Mouse (Mus musculus) natural killer cell, adult 2 months (primary cell): ENCODE results near the gene Rps18.

Source experiments
- DNase-seq, 2 experiments: peaks; one replicate each; pipeline ENCODE4 v3.0.0; 2022; ENCODE audit warnings: low spot score in 2 of 2

Rps18 gene

DNA sequence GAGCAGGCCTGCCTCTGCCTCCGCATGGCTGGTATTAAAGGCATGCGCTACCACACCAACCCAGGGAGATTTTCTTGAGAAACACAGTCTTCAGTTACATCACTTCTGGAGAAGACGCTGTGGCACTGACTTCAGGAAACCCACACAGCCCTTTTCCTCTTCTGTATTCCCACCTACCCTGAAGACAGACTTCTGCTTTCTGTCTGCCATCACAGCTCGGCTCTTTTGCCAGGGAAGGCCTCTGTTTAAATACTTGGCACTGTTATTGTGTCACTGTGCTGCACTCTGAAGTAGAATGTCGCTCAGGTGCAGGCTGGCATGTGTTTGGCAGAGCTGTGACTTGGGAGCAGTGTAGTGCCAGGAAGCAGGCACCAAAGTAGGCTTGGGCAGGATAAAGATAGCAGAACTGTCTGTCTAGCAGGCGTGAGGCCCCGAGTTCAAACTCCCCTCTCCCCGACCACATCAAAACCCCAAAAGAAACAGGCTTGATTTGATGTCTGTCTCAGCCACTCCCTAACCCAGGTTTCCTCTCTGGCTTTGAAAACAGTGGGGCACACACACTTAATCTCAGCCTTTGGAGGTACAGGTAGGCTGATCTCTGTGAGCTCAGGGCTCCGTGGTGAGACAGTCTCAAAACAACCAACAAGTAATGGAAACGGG is 8.2 kb downstream of the Rps18 start:
- DNase-seq: no peak

DNA sequence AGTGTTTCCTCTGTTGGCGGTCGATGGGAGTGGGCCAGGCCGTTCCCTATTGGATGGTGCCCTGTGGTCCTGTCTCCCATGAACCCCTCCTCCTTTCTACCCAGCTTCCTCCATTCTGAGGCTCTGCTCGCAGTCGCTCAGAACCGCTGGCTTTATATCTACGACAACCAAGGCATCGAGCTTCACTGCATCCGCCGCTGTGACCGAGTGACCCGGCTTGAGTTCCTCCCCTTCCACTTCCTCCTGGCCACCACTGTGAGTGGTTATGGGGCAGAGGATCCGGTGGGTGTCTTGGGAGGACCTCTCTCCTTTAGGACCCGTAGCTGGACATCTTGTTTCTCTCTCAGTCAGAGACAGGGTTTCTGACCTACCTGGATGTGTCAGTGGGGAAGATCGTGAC is 12.3 kb downstream of the Rps18 start:
- no peak for DNase-seq

DNA sequence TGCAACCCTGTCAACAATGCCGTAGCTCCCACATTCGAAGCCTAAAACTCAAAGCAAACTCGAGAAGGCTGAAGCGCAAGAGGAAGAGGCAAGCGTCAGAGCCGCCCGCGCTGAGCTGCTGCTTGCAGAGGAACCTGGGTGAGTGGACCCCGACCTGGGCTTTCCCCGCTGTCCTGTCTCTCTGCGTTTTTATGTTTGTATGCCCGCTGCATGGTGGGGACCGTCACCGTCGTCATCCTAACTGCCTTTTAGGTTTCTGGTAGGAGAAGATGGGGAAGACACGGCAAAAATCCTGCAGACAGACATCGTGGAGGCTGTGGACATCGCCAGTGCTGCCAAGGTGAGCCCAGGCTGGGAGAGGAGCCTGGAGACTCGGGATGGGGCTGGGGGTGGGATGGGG is 14.4 kb downstream of the Rps18 start:
- DNase-seq: no peak

DNA sequence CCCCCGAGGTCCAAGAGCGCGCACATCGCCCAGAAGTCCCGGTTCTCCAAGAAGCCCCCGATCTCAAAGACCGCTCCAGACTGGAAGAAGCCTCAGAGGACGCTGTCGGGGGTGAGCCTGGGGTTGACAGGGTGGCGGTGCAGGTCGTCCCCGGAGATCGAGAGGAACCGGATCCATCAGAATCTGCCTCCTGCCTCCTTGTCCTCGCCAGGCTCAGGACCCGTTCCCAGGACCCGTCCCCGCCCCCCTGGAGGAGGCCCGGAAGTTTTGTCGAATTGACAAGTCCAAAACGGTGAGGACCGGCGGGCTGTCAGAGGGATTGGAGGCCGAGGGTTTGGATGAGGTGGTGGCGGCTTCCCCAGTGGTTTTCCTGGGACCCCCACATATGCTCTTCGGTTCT is 14.8 kb downstream of the Rps18 start:
- DNase-seq: no peak

DNA sequence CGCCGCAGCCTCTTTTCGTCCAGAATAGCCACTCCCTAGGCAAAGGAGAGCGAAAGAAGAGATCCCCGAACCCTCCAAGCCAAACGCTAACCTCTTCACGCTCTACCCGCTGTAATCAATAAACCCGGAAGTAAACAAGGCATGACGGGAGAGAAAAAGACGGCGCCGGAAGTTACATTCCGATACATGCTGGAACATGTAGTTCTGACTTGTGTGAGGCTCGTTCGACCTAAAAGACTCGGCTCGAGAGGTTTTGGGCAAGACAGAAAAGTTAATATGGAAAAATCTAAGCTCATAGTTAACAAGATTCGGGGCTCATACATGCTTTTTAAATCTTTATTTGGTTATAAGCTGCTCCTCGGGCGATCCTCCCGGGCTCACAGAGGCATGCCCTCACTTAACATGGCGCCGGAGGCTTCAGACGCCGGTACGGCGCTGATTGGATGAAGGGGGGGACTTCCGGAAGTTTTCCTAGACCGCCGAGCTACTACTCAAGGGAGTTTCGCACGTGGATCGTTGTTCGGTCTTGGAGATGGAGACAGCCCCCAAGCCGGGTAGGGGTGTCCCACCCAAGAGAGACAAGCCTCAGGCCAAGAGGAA is 15.5 kb downstream of the Rps18 start, which contains the start of the genes Pfdn6 and Wdr46:
Gene Pfdn6, minus strand, starts transcription at position 138 of the 600 bp plus-strand sequence.
Gene Wdr46, plus strand, starts transcription at position 455 of the 600 bp plus-strand sequence.
- DNase-seq: peak; percentile 80 to 82

DNA sequence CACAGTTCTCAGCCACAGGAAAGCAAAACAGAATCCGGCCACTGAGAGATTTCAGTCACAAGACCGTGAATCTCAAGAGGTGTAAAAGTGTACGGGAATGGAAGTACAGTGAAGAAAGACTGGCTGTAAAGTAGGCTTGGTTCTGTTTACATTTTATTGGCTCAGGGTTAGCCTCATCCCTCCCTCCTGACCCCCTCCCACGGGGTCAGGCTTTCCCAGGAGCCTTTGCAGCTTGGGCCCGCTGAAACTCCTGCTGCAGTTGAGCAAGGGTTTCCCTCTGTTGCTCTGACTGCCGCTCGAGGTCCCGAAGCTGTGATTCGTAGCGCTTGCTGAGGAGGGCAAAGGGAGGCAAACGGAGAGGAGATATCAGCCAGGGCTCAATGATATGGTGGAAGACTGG is 17.0 kb downstream of the Rps18 start:
- DNase-seq: no peak

DNA sequence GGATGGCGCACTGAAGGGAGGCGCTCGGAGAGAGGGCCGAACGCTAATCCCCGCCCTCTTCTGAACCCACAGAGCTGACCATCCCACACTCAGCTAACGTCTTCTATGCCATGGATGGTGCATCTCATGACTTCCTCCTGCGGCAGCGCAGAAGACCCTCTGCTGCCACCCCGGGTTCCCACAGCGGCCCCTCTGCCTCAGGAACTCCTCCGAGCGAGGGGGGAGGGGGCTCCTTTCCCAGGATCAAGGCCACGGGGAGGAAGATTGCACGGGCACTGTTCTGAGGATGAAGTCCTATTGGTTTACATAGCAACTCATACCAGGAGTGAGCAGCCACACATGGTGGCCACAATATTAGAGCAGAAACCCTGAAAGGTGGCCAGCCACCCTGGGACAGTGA is 18.8 kb downstream of the Rps18 start:
- DNase-seq: no peak

DNA sequence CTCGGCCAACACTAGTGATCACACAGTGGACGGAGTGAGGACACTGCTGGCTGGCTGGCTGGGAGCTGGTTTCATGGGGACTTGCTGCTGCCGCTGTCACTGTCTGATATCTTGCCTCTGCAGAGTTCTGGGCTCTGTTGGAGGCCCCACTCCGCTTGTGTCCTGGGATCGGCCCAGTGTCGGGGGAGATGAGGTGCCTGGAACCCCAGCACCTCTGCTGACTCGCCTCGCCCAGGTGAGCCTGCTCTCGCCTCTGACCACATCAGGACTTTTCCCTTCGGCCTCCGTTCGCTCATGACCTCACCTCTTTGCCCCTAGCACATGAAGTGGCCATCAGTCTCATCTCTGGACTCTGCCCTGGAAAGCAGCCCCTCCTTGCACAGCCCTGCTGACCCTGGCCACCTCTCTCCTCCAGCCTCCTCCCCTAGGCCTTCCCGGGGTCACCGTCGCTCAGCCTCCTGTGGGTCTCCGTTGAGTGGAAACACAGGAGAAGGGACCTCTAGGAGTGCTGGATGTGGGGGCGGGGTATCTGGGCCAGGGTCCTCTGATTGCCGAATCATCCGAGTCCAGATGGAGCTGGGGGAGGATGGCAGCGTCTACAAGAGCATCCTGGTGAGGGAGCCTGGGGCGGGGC is 20.3 kb downstream of the Rps18 start:
- DNase-seq: no peak

DNA sequence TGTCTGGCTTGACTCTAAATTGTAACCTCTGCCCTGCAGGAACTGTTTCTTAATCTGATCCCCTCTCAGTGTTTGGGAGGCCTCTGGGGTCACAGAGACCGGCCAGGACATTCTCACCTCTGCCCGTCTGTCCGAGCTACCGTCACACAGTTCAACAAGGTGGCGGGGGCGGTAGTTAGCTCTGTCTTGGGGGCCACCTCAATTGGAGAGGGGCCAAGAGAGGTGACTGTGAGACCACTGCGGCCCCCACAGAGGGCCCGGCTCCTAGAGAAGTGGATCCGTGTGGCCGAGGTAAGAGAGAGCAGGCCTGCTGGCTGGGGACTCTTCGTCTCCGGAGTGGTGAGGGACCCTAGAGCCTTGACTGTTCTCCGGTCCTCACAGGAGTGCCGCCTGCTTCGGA is 22.8 kb downstream of the Rps18 start:
- DNase-seq: no peak

DNA sequence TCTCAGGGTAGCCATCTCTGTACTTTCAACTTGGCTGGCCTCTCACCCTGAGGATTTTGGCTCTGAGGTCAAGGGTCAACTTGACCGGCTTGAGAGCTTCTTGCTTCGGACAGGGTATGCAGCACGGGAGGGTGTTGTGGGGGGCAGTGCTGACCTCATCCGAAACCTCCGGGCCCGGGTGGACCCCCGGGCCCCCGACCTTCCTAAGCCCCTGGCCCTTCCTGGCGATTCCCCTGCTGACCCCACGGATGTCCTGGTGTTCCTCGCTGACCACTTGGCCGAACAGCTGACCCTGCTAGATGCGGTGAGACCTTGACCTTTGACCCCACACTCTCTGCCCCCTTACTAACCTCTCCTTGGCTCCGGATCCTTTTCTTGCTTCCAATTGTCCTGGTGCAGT is 23.4 kb downstream of the Rps18 start:
- no peak for DNase-seq

DNA sequence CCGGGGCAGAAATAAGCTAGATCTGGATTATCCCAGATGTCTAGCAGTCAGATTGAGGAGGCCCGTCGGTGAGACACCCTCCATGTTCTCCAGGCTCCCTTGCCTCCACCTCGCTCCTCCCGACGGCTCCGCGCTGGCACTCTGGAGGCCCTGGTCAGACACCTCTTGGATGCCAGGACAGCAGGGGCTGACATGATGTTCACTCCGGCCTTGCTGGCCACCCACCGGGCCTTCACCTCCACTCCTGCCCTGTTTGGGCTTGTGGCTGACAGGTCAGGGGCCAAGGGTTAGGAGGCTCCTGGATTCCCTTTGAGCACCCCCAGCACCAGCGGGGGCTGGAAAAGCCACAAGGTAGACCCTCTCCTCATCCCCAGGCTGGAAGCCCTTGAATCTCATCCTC is 23.9 kb downstream of the Rps18 start:
- DNase-seq: no peak

DNA sequence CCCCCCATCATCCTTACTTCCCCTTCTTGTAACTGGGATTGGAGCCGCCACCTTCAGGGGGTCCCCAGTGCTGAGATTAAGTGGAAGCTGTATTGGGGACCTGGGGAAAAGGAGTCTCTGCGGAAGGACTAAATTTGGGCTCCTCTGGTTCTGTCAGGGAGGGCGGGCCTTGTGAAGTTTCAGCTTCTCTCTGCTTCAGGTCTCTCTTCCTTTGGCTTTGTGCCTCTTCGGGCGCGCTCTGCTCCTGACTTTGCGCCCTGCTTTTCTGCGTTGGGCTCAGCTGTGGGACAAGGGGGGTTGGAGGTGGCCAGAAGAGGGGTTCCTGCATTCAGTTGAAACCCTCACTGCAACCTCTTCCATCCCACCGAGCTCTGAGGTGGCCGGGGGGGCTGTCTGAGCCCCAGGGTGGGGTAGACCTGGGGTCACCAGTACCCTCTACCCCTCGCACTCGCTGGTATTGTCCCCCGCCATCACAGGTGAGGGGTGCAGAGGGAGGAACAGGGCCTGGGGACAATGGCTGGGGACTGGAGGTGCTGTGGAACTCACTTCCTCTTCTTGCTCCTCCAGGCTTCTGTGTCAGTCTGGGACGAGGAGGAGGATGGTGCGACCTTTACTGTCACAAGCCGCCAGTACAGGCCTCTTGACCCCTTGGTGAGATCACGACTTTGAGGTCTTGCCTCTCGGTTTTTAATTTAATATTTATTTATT is 24.5 kb downstream of the Rps18 start:
- DNase-seq: no peak

DNA sequence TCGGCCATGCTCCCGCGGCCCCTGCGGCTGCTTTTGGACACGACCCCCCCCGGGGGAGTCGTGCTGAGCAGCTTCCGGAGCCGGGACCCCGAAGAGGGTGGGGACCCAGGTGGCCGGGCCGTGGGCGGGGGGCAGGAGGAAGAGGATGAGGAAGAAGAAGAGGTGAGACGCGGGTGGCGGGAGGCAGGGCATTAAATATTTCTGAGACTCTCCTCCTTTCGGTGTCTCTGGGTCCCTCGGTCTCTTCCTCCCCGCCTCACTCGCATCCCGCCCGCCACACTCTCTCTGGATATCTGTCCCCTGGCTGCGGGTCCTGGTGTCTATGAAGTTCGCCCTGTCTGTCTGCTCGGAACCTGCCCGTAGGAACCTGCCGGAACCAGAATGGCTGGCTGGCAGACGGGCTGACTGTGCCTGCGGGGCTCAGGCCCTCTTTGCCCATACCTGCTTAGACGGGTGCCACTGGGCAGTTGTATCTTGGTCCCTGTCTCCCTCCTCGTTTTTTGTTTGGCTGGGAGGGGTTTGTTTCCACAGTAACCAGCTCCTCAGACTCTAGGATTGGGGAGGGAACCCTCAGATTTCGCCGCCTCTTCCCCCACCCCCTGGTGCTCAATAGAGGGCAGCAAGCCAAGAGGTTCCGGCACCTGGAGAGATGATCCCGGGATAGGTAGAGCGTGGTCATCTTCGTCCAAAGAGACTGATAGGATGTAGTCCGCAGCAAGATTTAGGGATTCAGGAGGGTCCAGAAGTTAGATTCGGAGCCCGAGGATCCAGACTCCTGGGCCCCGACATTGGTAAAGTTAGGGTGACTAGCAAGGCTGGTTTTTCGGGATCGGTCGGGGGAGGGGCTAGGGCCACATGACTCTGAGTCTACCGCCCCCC is 25.3 kb downstream of the Rps18 start:
- DNase-seq: no peak

DNA sequence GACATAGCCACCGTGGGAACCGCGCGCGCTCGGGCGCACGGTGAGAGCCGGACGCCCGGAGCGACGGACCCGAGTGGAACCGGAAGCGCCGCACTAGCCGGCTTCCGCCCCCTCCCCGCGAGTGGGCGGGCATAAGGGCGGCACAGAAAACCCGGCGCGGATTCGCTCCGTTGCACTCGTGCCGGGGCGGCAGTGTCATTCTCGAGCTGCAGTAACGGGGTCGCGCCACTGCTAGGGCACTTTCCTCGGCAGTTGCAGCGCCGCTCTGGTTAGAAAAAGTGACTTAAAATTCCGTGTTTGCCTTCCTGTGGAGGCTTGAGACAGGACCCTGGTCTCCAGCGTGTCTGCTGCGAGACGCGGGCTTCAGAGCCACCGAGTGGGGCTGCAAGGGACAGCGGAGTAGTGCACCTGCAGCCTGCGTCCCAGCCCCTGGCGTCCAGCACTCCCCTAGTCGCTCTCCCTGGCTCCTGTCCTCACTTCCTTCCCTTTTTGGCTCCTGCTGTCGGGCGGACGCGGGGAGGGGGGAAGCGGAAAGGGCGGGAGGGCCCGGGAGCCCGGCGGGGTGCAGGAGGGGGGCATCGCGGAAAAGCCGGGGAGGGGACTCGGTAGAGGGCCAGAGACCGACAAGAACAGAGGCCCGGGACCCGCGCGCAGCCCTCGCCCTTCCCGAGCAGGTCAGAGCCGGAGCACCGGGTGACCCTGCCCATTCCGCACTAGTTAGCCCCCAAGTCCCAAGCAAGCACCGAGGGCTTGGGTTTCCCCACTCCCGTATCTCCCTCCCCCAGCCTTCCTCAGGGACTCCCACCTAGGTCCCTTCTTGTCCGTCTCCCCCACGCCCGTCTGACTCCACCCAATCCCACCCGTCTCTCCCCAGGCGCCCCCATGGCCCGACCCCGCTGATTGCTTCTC is 26.2 kb downstream of the Rps18 start, which contains the start of gene Rgl2:
Gene Rgl2, plus strand, starts transcription at position 173 of the 909 bp plus-strand sequence.
- peak; percentile 89 to 93 for DNase-seq

DNA sequence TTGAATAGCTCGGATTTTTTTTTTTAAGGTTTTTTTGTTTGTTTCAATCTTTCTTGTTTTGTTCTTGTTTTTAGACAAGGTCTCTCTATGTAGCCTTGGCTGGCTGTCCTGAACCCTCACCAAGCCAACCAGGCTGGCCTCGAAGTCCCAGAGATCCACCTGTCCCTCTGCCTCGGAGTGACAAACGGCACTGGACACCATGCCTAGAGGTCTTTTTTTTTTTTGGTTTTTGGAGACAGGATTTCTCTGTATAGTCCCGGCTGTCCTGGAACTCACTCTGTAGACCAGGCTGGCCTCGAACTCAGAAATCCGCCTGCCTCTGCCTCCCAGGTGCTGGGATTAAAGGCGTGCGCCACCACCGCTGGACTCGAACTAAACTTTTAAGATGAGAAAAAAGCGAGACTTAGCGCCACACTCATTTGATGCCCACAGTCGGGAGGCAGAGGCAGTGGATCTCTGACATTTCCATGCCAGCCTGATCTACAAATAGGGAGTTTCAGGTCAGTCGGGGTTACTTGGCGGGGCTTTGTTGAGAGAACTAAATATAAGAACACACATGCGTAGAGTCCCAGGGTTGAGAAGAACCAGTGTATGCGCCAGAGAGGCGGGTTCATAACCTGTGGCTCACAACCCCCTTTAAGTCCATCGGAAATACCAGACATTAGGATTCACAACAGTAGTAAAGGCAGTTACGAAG is 27.4 kb downstream of the Rps18 start:
- no peak for DNase-seq

DNA sequence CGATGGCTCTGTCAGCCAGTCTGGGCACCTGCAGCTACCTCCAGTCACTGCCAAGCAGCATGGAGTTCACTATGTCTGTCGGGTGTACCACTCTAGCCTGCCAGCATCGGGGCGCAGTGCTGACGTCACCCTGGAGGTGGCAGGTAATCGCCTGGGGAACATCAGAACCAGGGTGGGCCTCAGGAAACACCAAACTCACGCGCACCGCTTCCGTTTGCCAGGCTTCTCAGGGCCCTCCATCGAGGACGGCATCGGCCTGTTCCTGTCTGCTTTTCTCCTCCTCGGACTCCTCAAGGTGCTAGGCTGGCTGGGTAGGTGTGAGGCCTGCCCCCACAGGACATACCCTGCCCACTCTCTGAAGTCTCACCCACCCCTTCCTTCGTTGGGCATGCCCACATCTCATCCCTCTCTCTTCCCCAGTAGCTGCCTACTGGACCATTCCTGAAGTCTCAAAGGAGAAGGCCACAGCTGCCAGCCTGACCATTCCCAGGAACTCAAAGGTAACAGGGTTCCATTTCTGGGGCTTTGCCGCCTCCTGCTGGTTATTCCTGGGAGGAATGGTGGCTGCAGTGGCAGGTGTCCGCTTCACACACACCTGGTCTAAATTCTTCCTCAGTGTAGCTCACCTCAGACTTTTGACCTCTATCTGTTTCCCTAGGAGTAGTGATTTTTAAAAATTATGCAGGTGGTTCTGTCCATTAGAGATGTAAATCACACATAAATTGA is 29.4 kb downstream of the Rps18 start:
- DNase-seq: no peak

DNA sequence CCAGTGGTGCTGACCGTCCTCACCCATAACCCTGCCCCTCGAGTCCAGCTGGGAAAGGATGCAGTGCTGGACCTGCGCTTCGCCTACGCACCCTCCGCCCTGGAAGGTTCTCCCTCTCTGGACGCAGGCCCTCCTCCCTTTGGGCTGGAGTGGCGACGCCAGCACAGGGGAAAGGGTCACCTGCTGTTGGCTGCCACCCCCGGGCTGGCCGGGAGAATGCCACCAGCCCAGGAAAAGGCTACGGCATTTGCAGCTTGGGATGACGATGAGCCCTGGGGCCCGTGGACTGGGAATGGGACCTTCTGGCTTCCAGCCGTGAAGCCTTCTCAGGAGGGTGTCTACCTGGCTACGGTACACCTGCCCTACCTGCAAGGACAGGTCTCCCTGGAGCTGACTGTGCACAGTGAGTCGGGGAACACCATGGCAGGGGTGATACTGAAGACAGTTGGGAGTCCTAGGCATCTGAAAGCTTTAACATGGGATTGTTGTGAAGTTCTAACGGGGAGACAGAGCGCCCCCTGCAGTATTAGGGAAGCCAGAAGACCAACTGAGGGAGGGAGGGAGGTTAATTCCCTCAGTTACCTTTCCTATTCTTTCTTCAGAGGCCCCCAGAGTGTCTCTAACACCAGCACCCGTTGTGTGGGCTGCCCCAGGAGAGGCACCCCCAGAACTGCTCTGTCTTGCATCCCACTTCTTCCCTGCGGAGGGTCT is 30.2 kb downstream of the Rps18 start:
- no peak for DNase-seq

DNA sequence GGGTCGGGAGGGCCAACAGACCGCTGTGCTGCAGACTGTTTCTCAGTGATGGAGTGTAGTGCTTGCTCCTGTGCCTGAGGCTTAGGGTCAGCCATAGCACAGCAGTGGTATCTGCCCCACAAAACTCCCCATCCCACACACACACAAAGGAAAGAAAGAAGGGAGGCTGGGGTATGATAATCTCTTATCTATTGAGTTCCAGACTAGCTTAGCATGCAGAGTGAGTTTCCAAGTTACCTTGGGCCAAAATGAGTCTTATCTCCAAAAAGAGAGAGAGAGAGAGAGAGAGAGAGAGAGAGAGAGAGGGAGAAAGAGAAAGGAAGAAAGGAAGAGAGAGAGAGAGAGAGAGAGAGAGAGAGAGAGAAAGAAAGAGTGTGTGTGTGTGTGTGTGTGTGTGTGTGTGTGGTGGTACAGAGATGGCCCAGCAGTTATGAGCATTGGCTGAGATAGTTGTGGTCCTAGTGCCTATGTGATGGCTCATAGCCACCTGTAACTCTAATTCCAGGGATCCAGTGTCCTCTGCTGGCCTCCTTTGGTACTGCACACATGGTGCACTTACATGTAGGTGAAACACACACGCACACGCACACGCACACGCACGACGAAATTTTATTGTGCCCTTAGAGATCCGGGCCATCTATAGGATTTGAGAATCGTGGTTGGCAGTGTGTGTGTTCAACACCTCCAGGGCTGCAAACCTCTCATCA is 31.1 kb downstream of the Rps18 start:
- DNase-seq: peak; percentile 58 to 76
